Mouse (Mus musculus) heart, adult 2 months (tissue): ENCODE measurements at regions not wholly inside any gene's neighbourhood (a gene's known extent, or its start where the extent isn't known, plus 50 kb on each side); places are given as distances from the start of the nearest gene placed in this dataset.
A peak's percentile ranks its signal among the peaks of the same experiment; 100 is the strongest.

ENCODE experiments used
- DNase-seq, 2 experiments: peaks; one replicate each; pipeline ENCODE4 v3.0.0; 2021
- H3K27ac ChIP-seq: fragments of 200-600 bp; 2 replicates; pipeline ENCODE4 v1.8.1; 2022
- H3K27me3 ChIP-seq: fragments of 200-500 bp; 2 replicates; pipeline ENCODE4 v1.6.1; 2012; ENCODE audit warnings: mild to moderate bottlenecking, low read length, inconsistent platforms, mixed read lengths; ENCODE audit not compliant: control insufficient read depth, insufficient read depth
- H3K36me3 ChIP-seq: fragments of 200-500 bp; 2 replicates; pipeline ENCODE4 v1.6.1; 2012; ENCODE audit warnings: low read length, inconsistent platforms; ENCODE audit not compliant: control insufficient read depth, insufficient read depth
- H3K4me1 ChIP-seq: fragments of 200-500 bp; 2 replicates; pipeline ENCODE4 v1.6.1; 2011; ENCODE audit warnings: low read length; ENCODE audit not compliant: control insufficient read depth, insufficient read depth
- H3K4me3 ChIP-seq: fragments of 200-600 bp; 2 replicates; pipeline ENCODE4 v1.8.1; 2022
- H3K79me2 ChIP-seq: fragments of 200-500 bp; replicated peaks from 2 replicates; pipeline ENCODE4 v1.6.1; 2012; ENCODE audit warnings: mild to moderate bottlenecking, inconsistent platforms, low read length, moderate library complexity, mixed read lengths; ENCODE audit not compliant: control insufficient read depth, insufficient read depth
- H3K9ac ChIP-seq: fragments of 200-500 bp; 2 replicates; pipeline ENCODE4 v1.6.1; 2012; ENCODE audit warnings: low read depth, mild to moderate bottlenecking, control low read depth, inconsistent platforms, low read length, mixed read lengths
- CTCF ChIP-seq: fragments of 200-600 bp; IDR thresholded peaks from 2 replicates; pipeline ENCODE4 v1.8.1; 2022; ENCODE audit warnings: antibody characterized with exemption, mild to moderate bottlenecking, moderate library complexity
- EP300 ChIP-seq: fragments of 200-500 bp; IDR thresholded peaks from 2 replicates; pipeline ENCODE4 v1.6.1; 2011; ENCODE audit warnings: low read depth, low read length, control low read depth; ENCODE audit not compliant: insufficient read depth
- POLR2A ChIP-seq: fragments of 200-500 bp; IDR thresholded peaks from 2 replicates; pipeline ENCODE4 v1.6.1; 2011; ENCODE audit warnings: mild to moderate bottlenecking, low read depth, low read length, control low read depth; ENCODE audit not compliant: insufficient read depth
- WGBS: fragments of 180-500 bp; shearing (Covaris S2); methylation state at CpG from one replicate; pipeline ENCODE4 v1.1.7; 2018; 5-methylcytosine and 5-hydroxymethylcytosine counted together
- intact Hi-C: fragments of 180-260 bp; cut with DNase I; formaldehyde crosslinking; loops from one replicate; pipeline ENCODE4 v1.15.1; 2025

DNA sequence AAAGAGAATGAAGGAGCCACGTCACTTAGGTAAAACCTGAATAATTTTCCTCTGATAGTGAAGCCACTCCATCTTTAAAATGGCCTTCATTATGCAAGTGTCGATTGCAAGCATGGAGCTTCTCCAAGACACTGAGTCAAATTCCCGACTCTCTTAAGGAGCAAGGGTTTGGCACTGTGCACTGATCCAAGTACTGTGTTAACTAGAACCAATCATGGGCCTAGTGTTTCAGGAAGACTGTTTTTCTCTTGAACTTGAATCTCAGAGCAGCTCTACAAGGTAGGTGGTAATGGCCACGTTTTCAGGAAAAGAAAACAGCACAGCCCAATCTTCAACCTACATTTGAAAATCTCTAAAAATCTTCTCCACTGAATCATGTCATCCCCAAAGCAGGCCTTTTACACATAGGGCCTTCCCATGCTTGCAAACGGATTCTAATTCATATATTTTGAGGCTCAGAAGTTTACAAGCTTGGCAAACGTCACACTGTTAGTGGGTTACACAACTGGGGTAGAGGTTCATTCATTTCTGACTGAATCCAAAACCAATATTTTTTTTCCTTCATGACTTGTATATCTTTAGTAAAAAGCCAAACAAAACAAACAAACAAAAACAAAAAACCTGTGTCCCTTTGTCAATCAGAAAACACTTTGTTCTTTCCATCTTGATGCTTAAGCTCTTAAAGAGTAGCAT, 342.2 kb upstream of the Zfp462 start:
- no peak overlapping the region for H3K9ac ChIP-seq
- 79% methylated on average over 6 of the region's 6 CpGs for WGBS
- H3K27me3 ChIP-seq = no peaks in the 10 kb centered on the region
- no peaks in the 10 kb centered on the region for H3K4me1 ChIP-seq
- H3K36me3 ChIP-seq = no peaks in the 10 kb centered on the region
- TF ChIP-seq CTCF (no peak), EP300 (no peak), POLR2A (no peak)
- no peaks in the 10 kb centered on the region for H3K79me2 ChIP-seq
- DNase-seq = no peak
- no peak overlapping the region for H3K4me3 ChIP-seq
- intact Hi-C loops = no loop called here
- H3K27ac ChIP-seq = no peak overlapping the region

DNA sequence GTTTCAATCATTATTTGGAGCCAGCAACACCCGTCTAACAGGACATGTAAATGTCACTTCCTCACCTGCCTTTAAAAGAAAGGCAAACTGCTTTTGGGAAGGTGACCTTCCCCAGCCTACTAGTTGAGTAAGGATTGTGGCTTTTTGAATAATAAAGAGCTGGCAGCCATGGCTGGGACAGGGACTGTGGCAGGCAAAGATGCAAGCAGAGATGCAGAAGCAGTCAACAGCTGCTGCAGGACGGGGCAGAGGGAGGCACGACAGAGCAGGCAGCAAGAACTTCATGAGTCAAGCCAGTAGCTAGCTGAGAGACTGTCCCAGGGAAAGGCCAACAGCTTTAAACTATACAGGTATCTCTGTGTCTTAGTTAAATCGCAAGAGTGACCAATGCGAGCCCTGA, 334.7 kb upstream of the Zfp462 start:
- TF ChIP-seq EP300 (no peak), POLR2A (no peak), CTCF (no peak)
- Histone ChIP-seq H3K27ac (no peak overlapping the region), H3K79me2 (no peaks in the 10 kb centered on the region), H3K9ac (no peak overlapping the region), H3K4me1 (no peaks in the 10 kb centered on the region), H3K36me3 (no peaks in the 10 kb centered on the region), H3K27me3 (no peaks in the 10 kb centered on the region), H3K4me3 (no peak overlapping the region)
- WGBS = 77% methylated on average over 5 of the region's 5 CpGs
- intact Hi-C loops = no loop called here
- DNase-seq = no peak

DNA sequence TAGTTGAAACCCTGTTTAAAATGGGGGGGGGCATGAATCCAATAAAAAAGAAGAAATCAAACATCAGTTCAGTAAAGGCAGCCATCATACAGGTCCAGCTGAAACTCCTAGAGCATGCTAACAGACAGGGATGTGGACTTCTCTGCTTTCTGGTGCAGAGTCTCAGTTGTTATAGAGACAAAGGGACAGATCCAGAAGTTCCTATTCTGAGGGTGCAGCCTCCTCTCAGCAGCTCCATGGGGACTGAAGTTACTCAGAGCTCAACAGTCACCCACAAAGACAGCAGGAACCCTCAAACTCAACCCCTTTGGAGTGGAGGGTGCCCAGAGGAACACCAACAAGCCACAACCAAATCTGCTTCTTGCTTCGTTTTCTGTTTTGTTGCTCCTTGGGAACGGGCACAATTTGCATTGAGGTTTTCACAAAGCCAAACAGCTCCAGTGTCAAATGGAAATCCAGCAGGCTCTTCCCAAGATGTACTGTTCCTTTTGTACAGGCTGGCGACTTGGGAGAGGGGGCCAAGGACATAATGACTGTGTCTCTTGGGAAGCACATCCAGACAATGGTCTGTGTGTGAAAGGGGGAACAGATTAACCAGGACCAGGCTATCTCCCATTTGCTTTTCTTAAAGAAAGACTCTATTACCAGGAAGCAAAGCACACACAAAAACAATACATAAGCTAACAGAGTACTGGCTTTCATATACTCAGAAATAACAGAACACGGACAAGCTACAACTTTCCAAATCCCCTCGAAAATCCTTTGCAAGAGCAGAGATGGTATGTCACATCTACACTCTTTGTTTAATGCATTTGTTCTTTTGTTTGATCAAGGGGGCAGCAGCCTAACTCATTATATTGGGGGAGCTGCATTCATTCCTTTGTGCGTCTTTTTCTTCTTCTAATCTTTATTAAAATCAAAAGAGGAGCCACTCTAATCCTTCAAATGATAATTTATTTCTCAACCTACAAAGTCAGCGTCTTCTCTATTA, 332.6 kb upstream of the Zfp462 start:
- DNase-seq = no peak
- Histone ChIP-seq H3K79me2 (no peaks in the 10 kb centered on the region), H3K27ac (no peak overlapping the region), H3K27me3 (no peaks in the 10 kb centered on the region), H3K36me3 (no peaks in the 10 kb centered on the region), H3K4me1 (no peaks in the 10 kb centered on the region), H3K9ac (no peak overlapping the region), H3K4me3 (no peak overlapping the region)
- no peak for TF ChIP-seq CTCF
- TF ChIP-seq EP300 = no peak
- no peak for TF ChIP-seq POLR2A
- intact Hi-C loops = no loop called here
- 78% methylated on average over 7 of the region's 7 CpGs for WGBS

GRCm38 (mm10) chr4:54613076-54613475, 331.8 kb upstream of the Zfp462 start:
- H3K4me1 ChIP-seq = no peaks in the 10 kb centered on the region
- no peak overlapping the region for H3K4me3 ChIP-seq
- intact Hi-C loops = no loop called here
- TF ChIP-seq POLR2A (no peak), CTCF (no peak), EP300 (no peak)
- H3K9ac ChIP-seq = no peak overlapping the region
- H3K27me3 ChIP-seq = no peaks in the 10 kb centered on the region
- H3K79me2 ChIP-seq = no peaks in the 10 kb centered on the region
- 63% methylated on average over 3 of the region's 3 CpGs for WGBS
- DNase-seq = peak in 1 of 2 experiments; percentile 5
- no peak overlapping the region for H3K27ac ChIP-seq
- no peaks in the 10 kb centered on the region for H3K36me3 ChIP-seq

- 78% methylated on average over 2 of the region's 2 CpGs for WGBS
- Histone ChIP-seq H3K79me2 (no peaks in the 10 kb centered on the region), H3K36me3 (no peaks in the 10 kb centered on the region), H3K4me3 (no peak overlapping the region), H3K9ac (no peak overlapping the region), H3K4me1 (no peaks in the 10 kb centered on the region), H3K27ac (no peak overlapping the region), H3K27me3 (no peaks in the 10 kb centered on the region)
- TF ChIP-seq EP300 = no peak
- no peak for DNase-seq
- intact Hi-C loops = no loop called here
Measured at GRCm38 (mm10) chr4:54613611-54614010, 331.2 kb upstream of the Zfp462 start.

GRCm38 (mm10) chr4:54615886-54616285, 329.0 kb upstream of the Zfp462 start:
- Histone ChIP-seq H3K36me3 (no peaks in the 10 kb centered on the region), H3K9ac (no peak overlapping the region), H3K27me3 (no peaks in the 10 kb centered on the region), H3K79me2 (no peaks in the 10 kb centered on the region), H3K4me3 (no peak overlapping the region), H3K27ac (no peak overlapping the region), H3K4me1 (no peaks in the 10 kb centered on the region)
- TF ChIP-seq CTCF = no peak
- no peak for TF ChIP-seq POLR2A
- TF ChIP-seq EP300 = no peak
- DNase-seq = peak in 1 of 2 experiments; percentile 3
- intact Hi-C loops = no loop called here
- 28% methylated on average over 1 of the region's 1 CpGs for WGBS
